Mouse (Mus musculus) hindbrain, embryonic 12.5 days (tissue): ENCODE measurements around the gene Psapl1. TPM values are rescaled to one million over a fixed set of nuclear protein-coding genes. Genes with fewer than 3 reads are reported as not detected.

Experiments used
- ATAC-seq: fragments of 200-750 bp; cut with Nextera tagmentation; 2 replicates; pipeline ENCODE4 v1.8.0; 2017; ENCODE audit warnings: moderate TSS enrichment; ENCODE audit not compliant: low FRiP score
- H3K27ac ChIP-seq: fragments of 300-500 bp; sonication (generic); 2 replicates; pipeline ENCODE4 v1.5.1; 2016; ENCODE audit warnings: mild to moderate bottlenecking
- H3K27me3 ChIP-seq: fragments of 300-500 bp; sonication (generic); 2 replicates; pipeline ENCODE4 v1.6.1; 2016; ENCODE audit warnings: mild to moderate bottlenecking
- H3K36me3 ChIP-seq: fragments of 300-500 bp; sonication (generic); 2 replicates; pipeline ENCODE4 v1.6.1; 2016; ENCODE audit warnings: mild to moderate bottlenecking
- H3K4me1 ChIP-seq: fragments of 300-500 bp; sonication (generic); 2 replicates; pipeline ENCODE4 v1.6.1; 2016
- H3K4me2 ChIP-seq: fragments of 300-500 bp; sonication (generic); replicated peaks from 2 replicates; pipeline ENCODE4 v1.6.1; 2016; ENCODE audit warnings: mild to moderate bottlenecking
- H3K4me3 ChIP-seq: fragments of 300-500 bp; sonication (generic); 2 replicates; pipeline ENCODE4 v1.5.1; 2016; ENCODE audit warnings: mild to moderate bottlenecking
- H3K9ac ChIP-seq: fragments of 300-500 bp; sonication (generic); 2 replicates; pipeline ENCODE4 v1.6.1; 2016; ENCODE audit warnings: mild to moderate bottlenecking, moderate library complexity
- H3K9me3 ChIP-seq: fragments of 300-500 bp; sonication (generic); replicated peaks from 2 replicates; pipeline ENCODE4 v1.6.1; 2016; ENCODE audit warnings: mild to moderate bottlenecking
- WGBS: fragments of 180-500 bp; shearing (Covaris S2); methylation state at CpG from one replicate; pipeline ENCODE4 v1.1.7; 2016; 5-methylcytosine and 5-hydroxymethylcytosine counted together
- polyA plus RNA-seq: library from polyadenylated mRNA; unstranded; fragments of >200 nt; fragmentation: Nextera tagmentation; extraction: Ambion mirVana; gene quantifications from 2 replicates; pipeline ENCODE4 v1.2.1, GENCODE M21; 2016

The Psapl1 gene
- polyA plus RNA-seq, 1 experiment from 2014 or later, result 0.08 TPM

DNA sequence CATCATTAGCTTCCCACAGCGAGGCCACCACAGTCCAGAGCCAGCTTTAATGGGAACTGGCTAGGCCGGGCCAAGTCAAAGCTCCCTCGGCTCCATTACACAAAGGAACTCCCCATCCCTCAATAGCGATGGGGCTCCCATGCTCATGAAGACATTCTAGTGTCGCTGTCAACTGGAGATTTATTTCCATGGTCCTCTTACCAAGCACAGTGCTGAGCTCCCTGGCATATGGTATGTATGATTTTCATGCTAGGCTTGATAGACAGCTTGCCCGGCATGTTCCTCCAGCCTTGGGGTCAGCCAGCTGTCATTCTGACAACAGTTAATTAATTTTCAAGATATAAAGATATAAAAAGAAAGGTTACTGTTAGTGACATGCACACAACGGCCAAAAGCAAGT lies 21.5 kb upstream of the Psapl1 start:
- ATAC-seq, result no peak
- Histone ChIP-seq H3K4me2 (no peak overlapping the region), H3K27me3 (no peaks in the 10 kb centered on the region; the same call in 1 of the 2 replicates), H3K9me3 (no peaks in the 10 kb centered on the region), H3K36me3 (no peaks in the 10 kb centered on the region), H3K9ac (no peak overlapping the region), H3K4me3 (no peak overlapping the region), H3K27ac (no peak overlapping the region), H3K4me1 (no peaks in the 10 kb centered on the region)
- WGBS, result 70% methylated on average over 7 of the region's 7 CpGs

GRCm38 (mm10) chr5:36186294-36187053 lies 17.3 kb upstream of the Psapl1 start:
- Histone ChIP-seq H3K27me3 (no peaks in the 10 kb centered on the region), H3K4me1 (peaks cover 9% of the 10 kb centered on the region), H3K4me2 (no peak overlapping the region), H3K4me3 (no peak overlapping the region), H3K36me3 (no peaks in the 10 kb centered on the region), H3K9me3 (no peaks in the 10 kb centered on the region), H3K27ac (no peak overlapping the region), H3K9ac (no peak overlapping the region)
- no peak for ATAC-seq
- WGBS, result 68% methylated on average over 8 of the region's 8 CpGs

DNA sequence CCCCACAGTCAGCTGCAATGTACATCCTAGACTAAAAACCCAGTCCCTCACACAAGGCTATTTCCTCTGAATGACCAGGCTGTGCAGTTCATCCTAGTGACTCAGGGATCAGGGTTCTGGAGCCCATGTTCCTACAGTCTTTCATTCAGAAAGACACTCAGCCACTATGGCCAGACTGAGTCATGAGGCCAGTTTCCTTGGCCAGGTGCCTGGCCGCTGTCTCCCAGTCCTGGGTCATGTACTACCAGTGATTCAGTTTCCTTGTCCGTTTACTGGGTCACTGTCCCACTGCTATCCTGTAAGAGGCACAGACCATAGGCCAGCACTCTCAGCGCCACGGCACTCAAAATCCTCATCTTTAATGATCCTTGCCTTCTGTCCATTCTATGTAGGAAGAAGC lies 15.5 kb upstream of the Psapl1 start:
- H3K4me3 ChIP-seq, result no peak overlapping the region
- peaks cover 9% of the 10 kb centered on the region for H3K4me1 ChIP-seq
- no peaks in the 10 kb centered on the region for H3K36me3 ChIP-seq
- H3K9ac ChIP-seq, result no peak overlapping the region
- H3K9me3 ChIP-seq, result no peaks in the 10 kb centered on the region
- no peak for ATAC-seq
- H3K4me2 ChIP-seq, result no peak overlapping the region
- H3K27me3 ChIP-seq, result no peaks in the 10 kb centered on the region
- WGBS, result 94% methylated on average over 4 of the region's 4 CpGs
- H3K27ac ChIP-seq, result no peak overlapping the region

DNA sequence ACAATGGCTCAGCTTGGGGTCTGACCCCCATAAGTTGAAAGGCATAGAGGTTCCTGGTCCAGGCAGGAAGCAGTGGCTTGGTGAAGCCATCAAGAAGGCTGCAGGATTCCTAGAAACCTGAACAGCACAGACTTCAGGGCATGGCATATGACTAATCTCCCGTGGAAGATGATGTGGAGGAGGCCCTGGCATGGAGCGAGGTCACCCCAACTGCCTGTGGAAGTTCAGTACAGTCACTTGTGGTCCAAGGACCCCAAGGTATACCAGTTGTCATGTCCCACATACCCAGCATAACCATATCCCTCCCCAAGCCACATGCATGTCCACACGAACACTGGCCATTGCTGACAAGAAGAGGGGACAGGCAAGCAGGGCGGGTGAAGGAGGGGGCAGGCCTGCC lies 12.5 kb upstream of the Psapl1 start:
- H3K36me3 ChIP-seq, result no peaks in the 10 kb centered on the region
- no peak overlapping the region for H3K4me3 ChIP-seq
- H3K9me3 ChIP-seq, result no peaks in the 10 kb centered on the region
- no peak overlapping the region for H3K4me2 ChIP-seq
- no peak overlapping the region for H3K9ac ChIP-seq
- no peak overlapping the region for H3K27ac ChIP-seq
- H3K27me3 ChIP-seq, result no peaks in the 10 kb centered on the region
- WGBS, result 88% methylated on average over 4 of the region's 4 CpGs
- ATAC-seq, result no peak
- peaks cover 20% of the 10 kb centered on the region for H3K4me1 ChIP-seq

GRCm38 (mm10) chr5:36191876-36192275 lies 11.9 kb upstream of the Psapl1 start:
- no peak overlapping the region for H3K4me2 ChIP-seq
- no peak overlapping the region for H3K27ac ChIP-seq
- H3K4me1 ChIP-seq, result peaks cover 20% of the 10 kb centered on the region
- H3K9ac ChIP-seq, result no peak overlapping the region
- H3K4me3 ChIP-seq, result no peak overlapping the region
- WGBS, result 88% methylated on average over 3 of the region's 3 CpGs
- no peak for ATAC-seq
- H3K27me3 ChIP-seq, result no peaks in the 10 kb centered on the region
- H3K9me3 ChIP-seq, result no peaks in the 10 kb centered on the region
- no peaks in the 10 kb centered on the region for H3K36me3 ChIP-seq

- Histone ChIP-seq H3K4me2 (no peak overlapping the region), H3K9ac (no peak overlapping the region), H3K36me3 (no peaks in the 10 kb centered on the region), H3K27ac (no peak overlapping the region), H3K9me3 (no peaks in the 10 kb centered on the region), H3K27me3 (no peaks in the 10 kb centered on the region), H3K4me3 (no peak overlapping the region), H3K4me1 (peaks cover 20% of the 10 kb centered on the region)
- ATAC-seq, result no peak
- 74% methylated on average over 2 of the region's 2 CpGs for whole genome bisulfite sequencing
Observed at GRCm38 (mm10) chr5:36192677-36193076, 11.1 kb upstream of the Psapl1 start.

- no peak overlapping the region for H3K4me3 ChIP-seq
- 42% methylated on average over 4 of the region's 4 CpGs for WGBS
- no peak overlapping the region for H3K27ac ChIP-seq
- H3K9me3 ChIP-seq, result no peaks in the 10 kb centered on the region
- no peaks in the 10 kb centered on the region for H3K36me3 ChIP-seq
- H3K4me1 ChIP-seq, result peaks cover 16% of the 10 kb centered on the region
- no peaks in the 10 kb centered on the region for H3K27me3 ChIP-seq
- H3K9ac ChIP-seq, result no peak overlapping the region
- no peak for ATAC-seq
- H3K4me2 ChIP-seq, result no peak overlapping the region
Observed at GRCm38 (mm10) chr5:36194631-36195030, 9.2 kb upstream of the Psapl1 start.

- Histone ChIP-seq H3K4me2 (no peak overlapping the region), H3K9me3 (no peaks in the 10 kb centered on the region), H3K27ac (no peak overlapping the region), H3K4me3 (no peak overlapping the region), H3K36me3 (no peaks in the 10 kb centered on the region), H3K4me1 (peaks cover 16% of the 10 kb centered on the region), H3K9ac (no peak overlapping the region), H3K27me3 (no peaks in the 10 kb centered on the region)
- 80% methylated on average over 4 of the region's 4 CpGs for WGBS
- ATAC-seq, result no peak
Observed at GRCm38 (mm10) chr5:36195436-36195835, 8.4 kb upstream of the Psapl1 start.

GRCm38 (mm10) chr5:36199519-36199918 lies 4.3 kb upstream of the Psapl1 start:
- Histone ChIP-seq H3K9me3 (no peaks in the 10 kb centered on the region), H3K4me1 (peaks cover 13% of the 10 kb centered on the region), H3K27me3 (no peaks in the 10 kb centered on the region), H3K4me2 (no peak overlapping the region), H3K9ac (no peak overlapping the region), H3K27ac (no peak overlapping the region), H3K4me3 (no peak overlapping the region), H3K36me3 (no peaks in the 10 kb centered on the region)
- 92% methylated on average over 1 of the region's 1 CpGs for WGBS
- ATAC-seq, result no peak

- no peaks in the 10 kb centered on the region for H3K36me3 ChIP-seq
- no peaks in the 10 kb centered on the region for H3K27me3 ChIP-seq
- no peaks in the 10 kb centered on the region for H3K9me3 ChIP-seq
- H3K4me3 ChIP-seq, result no peak overlapping the region
- WGBS, result 80% methylated on average over 5 of the region's 5 CpGs
- no peak for ATAC-seq
- no peak overlapping the region for H3K27ac ChIP-seq
- no peak overlapping the region for H3K4me2 ChIP-seq
- 0 out of 2 replicates have a peak, but pooled peaks cover 9% of the 10 kb centered on the region for H3K4me1 ChIP-seq
- no peak overlapping the region for H3K9ac ChIP-seq
Observed at GRCm38 (mm10) chr5:36202781-36203180, 1.0 kb upstream of the Psapl1 start.

GRCm38 (mm10) chr5:36203421-36203820 lies 400 bp upstream of the Psapl1 start:
- 88% methylated on average over 5 of the region's 5 CpGs for WGBS

DNA sequence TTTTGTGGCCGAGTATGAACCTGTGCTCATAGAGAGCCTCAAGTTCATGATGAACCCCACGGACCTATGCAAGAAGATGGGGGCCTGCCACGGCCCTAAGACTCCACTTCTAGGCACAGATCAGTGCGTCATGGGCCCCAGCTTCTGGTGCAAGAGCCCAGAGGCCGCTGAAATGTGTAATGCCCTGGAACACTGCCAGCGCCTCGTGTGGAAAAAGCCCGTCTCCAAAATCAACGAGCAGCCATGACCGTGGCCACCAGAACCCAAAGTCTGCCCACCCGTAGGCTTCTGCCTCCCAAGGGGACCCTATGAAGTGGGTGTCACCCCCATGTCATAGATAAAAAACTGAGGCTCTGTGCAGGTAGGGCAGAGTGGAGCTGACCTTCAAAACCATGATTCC lies 1.6 kb downstream of the Psapl1 start:
- WGBS, result 88% methylated on average over 11 of the region's 11 CpGs

More at GRCm38 (mm10) chr5:36203421-36203820, 400 bp upstream of the Psapl1 start:
- no peak for ATAC-seq
- Histone ChIP-seq H3K9ac (no peak overlapping the region), H3K9me3 (no peaks in the 10 kb centered on the region), H3K4me1 (0 out of 2 replicates have a peak, but pooled peaks cover 9% of the 10 kb centered on the region), H3K27ac (no peak overlapping the region), H3K27me3 (no peaks in the 10 kb centered on the region), H3K4me3 (no peak overlapping the region), H3K4me2 (no peak overlapping the region), H3K36me3 (no peaks in the 10 kb centered on the region)

GRCm38 (mm10) chr5:36208803-36209202 lies 5.0 kb downstream of the Psapl1 start:
- Histone ChIP-seq H3K9me3 (no peaks in the 10 kb centered on the region), H3K4me2 (no peak overlapping the region), H3K27ac (no peak overlapping the region), H3K4me3 (no peak overlapping the region), H3K36me3 (no peaks in the 10 kb centered on the region), H3K9ac (no peak overlapping the region), H3K27me3 (no peaks in the 10 kb centered on the region), H3K4me1 (peaks cover 9% of the 10 kb centered on the region; the same call in 1 of the 2 replicates)
- no peak for ATAC-seq
- WGBS, result 96% methylated on average over 3 of the region's 3 CpGs

More for the DNA sequence above, 1.6 kb downstream of the Psapl1 start:
- Histone ChIP-seq H3K4me3 (no peak overlapping the region), H3K27me3 (no peaks in the 10 kb centered on the region), H3K9ac (no peak overlapping the region), H3K27ac (no peak overlapping the region), H3K4me1 (0 out of 2 replicates have a peak, but pooled peaks cover 9% of the 10 kb centered on the region), H3K36me3 (no peaks in the 10 kb centered on the region), H3K9me3 (no peaks in the 10 kb centered on the region), H3K4me2 (no peak overlapping the region)
- ATAC-seq, result no peak
